Mouse (Mus musculus) kidney, postnatal 25 days (tissue): Measurements from ENCODE around the gene Ncapd3.

Experiments
- DNase-seq, 2 experiments: peaks; one replicate each; pipeline ENCODE4 v3.0.0; 2021; ENCODE audit warnings: mixed read lengths in 2 of 2

Gene Ncapd3

GRCm38 (mm10) chr9:27126543-27126942 lies 96.6 kb downstream of the Ncapd3 start:
- DNase-seq = no peak

GRCm38 (mm10) chr9:27128629-27129028 lies 98.7 kb downstream of the Ncapd3 start:
- peak; percentile 42 to 75 for DNase-seq

GRCm38 (mm10) chr9:27134410-27134809 lies 104.4 kb downstream of the Ncapd3 start:
- peak in 1 of 2 experiments; percentile 81 for DNase-seq

- DNase-seq = no peak
These were observed 105.4 kb downstream of the Ncapd3 start for GRCm38 (mm10) chr9:27135372-27135771.

GRCm38 (mm10) chr9:27136651-27137050 lies 106.7 kb downstream of the Ncapd3 start:
- DNase-seq = no peak

- DNase-seq = peak in 1 of 2 experiments; percentile 21
These were observed 110.6 kb downstream of the Ncapd3 start for GRCm38 (mm10) chr9:27140432-27141065.

GRCm38 (mm10) chr9:27144271-27144840 lies 114.4 kb downstream of the Ncapd3 start:
- no peak for DNase-seq
